Mouse (Mus musculus) C2C12 (cell line): ENCODE results near the gene Plekhm1.

Source experiments
- CEBPB ChIP-seq: IDR thresholded peaks from one replicate; pipeline ENCODE4 v1.6.1; 2011; ENCODE audit warnings: low read depth, mild to moderate bottlenecking, control low read depth, moderate library complexity
- CTCF ChIP-seq: IDR thresholded peaks from one replicate; pipeline ENCODE4 v1.5.1; 2011; ENCODE audit not compliant: control insufficient read depth, insufficient read depth, insufficient read length
- FOSL1 ChIP-seq: IDR thresholded peaks from one replicate; pipeline ENCODE4 v1.8.0; 2011; ENCODE audit warnings: mild to moderate bottlenecking, low read length; ENCODE audit not compliant: poor library complexity, insufficient read depth, severe bottlenecking
- MAX ChIP-seq: IDR thresholded peaks from one replicate; pipeline ENCODE4 v1.6.1; 2011; ENCODE audit warnings: mild to moderate bottlenecking, control low read depth
- MYOD1 ChIP-seq: IDR thresholded peaks from one replicate; pipeline ENCODE4 v1.6.1; 2011; ENCODE audit warnings: low read depth; ENCODE audit not compliant: control insufficient read depth, insufficient read length
- MYOG ChIP-seq: IDR thresholded peaks from one replicate; pipeline ENCODE4 v1.6.1; 2011; ENCODE audit not compliant: control insufficient read depth, insufficient read length; ENCODE audit errors: extremely low read depth
- USF1 ChIP-seq: IDR thresholded peaks from one replicate; pipeline ENCODE4 v1.6.1; 2011; ENCODE audit warnings: low read depth, mild to moderate bottlenecking, control low read depth, moderate library complexity

- TF ChIP-seq CTCF (no peak), USF1 (no peak), MAX (no peak), MYOG (no peak), CEBPB (no peak), MYOD1 (no peak), FOSL1 (no peak)
Measured at GRCm38 (mm10) chr11:103324723-103325122, 87.8 kb downstream of the Plekhm1 start.
